Mouse (Mus musculus) adrenal gland, adult 10 weeks (tissue): ENCODE data around the gene Atp2b4. TPM values are rescaled to one million over a fixed set of nuclear protein-coding genes. Genes with fewer than 3 reads are reported as not detected.

Experiments
- polyA plus RNA-seq: library from polyadenylated mRNA; stranded (reverse); fragments of 350-450 nt; fragmentation: Illumina TruSeq; extraction: RNeasy Lipid Tissue Mini Kit (QIAGEN cat#74804); gene quantifications from one replicate; pipeline ENCODE4 v1.2.3, GENCODE M21; 2014; ENCODE audit warnings: low read depth, low replicate concordance

Gene Atp2b4
- 22.5 TPM for polyA plus RNA-seq

GRCm38 (mm10) chr1:133800948-133801393 is at the start of gene Atp2b4:
Atp2b4 (minus strand) TSS chr1:133801041.

DNA sequence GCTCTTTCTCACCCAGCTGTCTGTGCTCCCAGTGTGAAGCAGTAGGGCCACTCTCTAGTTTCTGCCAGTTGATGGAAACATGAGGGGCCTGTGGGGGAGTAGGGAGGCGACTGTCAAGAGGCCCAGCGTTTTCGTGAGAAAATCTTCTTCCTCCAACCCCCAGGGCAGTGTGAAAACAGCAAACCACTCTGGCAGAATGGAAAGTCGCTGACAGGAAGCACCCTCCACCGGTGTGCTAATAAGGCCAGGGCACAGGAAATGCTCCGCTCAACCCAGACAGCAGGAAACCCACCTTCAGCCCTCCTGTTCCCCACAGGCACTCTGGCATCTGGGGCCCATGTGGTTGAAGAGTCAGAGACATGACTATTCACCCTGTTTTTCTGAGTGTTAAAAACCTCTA is 110.9 kb downstream of the Atp2b4 start, which contains the start of gene Lax1:
Gene Lax1 (minus strand): TSS at position 212 of the 400 bp plus-strand sequence.

GRCm38 (mm10) chr1:133661203-133661933 is 139.5 kb downstream of the Atp2b4 start, which contains the start of gene Gm38394:
Gm38394 (minus strand) TSS chr1:133661318.

GRCm38 (mm10) chr1:133660466-133661202 is 140.2 kb downstream of the Atp2b4 start, which contains the start of gene Zbed6:
Zbed6 (minus strand) TSS chr1:133660885.

Other genes starting within 250 kb of the Atp2b4 start
- gene Snrpe, start 190.8 kb downstream of the Atp2b4 start, polyA plus RNA-seq, result 364 TPM
- 31.6 TPM for gene Zbed6, start 140.2 kb downstream of the Atp2b4 start, polyA plus RNA-seq
- 34.1 TPM for gene Gm38394, start 139.7 kb downstream of the Atp2b4 start, polyA plus RNA-seq
- gene Lax1, start 110.9 kb downstream of the Atp2b4 start, polyA plus RNA-seq, result 0.47 TPM
- gene Optc, start 107.0 kb upstream of the Atp2b4 start, polyA plus RNA-seq, result not detected
- 16.3 TPM for gene Prelp, start 120.4 kb upstream of the Atp2b4 start, polyA plus RNA-seq
- 7.4 TPM for gene Fmod, start 236.2 kb upstream of the Atp2b4 start, polyA plus RNA-seq